Mouse (Mus musculus): Measurements from ENCODE around the gene Slc9a9. TPM values are rescaled to one million over a fixed set of nuclear protein-coding genes. Genes with fewer than 3 reads are reported as not detected.
A peak's percentile ranks its signal among the peaks of the same experiment; 100 is the strongest.
"Not testable (repeated sequence)": the region's sequence is repeated elsewhere in the genome, so short reads cannot be mapped to it uniquely, and the experiment has no call there.

Gene Slc9a9
- polyA plus RNA-seq (2015; fragmentation: Nextera tagmentation; extraction: Ambion mirVana): 2.7 and 3.2 TPM in 2 replicates

GRCm38 (mm10) chr9:94669791-94670577 lies at the start of gene Slc9a9:
Slc9a9 (plus strand) TSS chr9:94669909.
- ATAC-seq (ENCODE audit: low read depth): peak; percentile 66
- Histone ChIP-seq H3K27me3 (ENCODE audit: control insufficient read depth, insufficient read depth, low read depth, low read length) (no peaks in the 10 kb centered on the region), H3K9me3 (replicated peaks; ENCODE audit: control insufficient read depth, low read length) (no peaks in the 10 kb centered on the region), H3K4me1 (ENCODE audit: control insufficient read depth, low read depth, low read length) (peaks cover 3% of the 10 kb centered on the region; the same call in 1 of the 2 replicates), H3K27ac (ENCODE audit: low read length) (0 out of 2 replicates have a peak within 1 kb of the TSS, but pooled peaks have one; percentile 17), H3K36me3 (ENCODE audit: control insufficient read depth, insufficient read depth) (no peaks in the 10 kb centered on the region), H3K4me3 (ENCODE audit: low read depth, low read length) (peak within 1 kb of the TSS; percentile 60), H3K9ac (ENCODE audit: low read depth, low read length) (peak within 1 kb of the TSS; percentile 58), H3K4me2 (ENCODE audit: low read depth, low read length) (peak within 1 kb of the TSS; percentile 67)
- 3% methylated on average over 23 of the region's 23 CpGs for WGBS (ENCODE audit: insufficient replicate concordance)

GRCm38 (mm10) chr9:94620342-94620741 lies 49.4 kb upstream of the Slc9a9 start:
- Histone ChIP-seq H3K27ac (ENCODE audit: low read length) (no peak overlapping the region), H3K9me3 (replicated peaks; ENCODE audit: control insufficient read depth, low read length) (no peaks in the 10 kb centered on the region), H3K36me3 (ENCODE audit: control insufficient read depth, insufficient read depth) (no peaks in the 10 kb centered on the region), H3K4me2 (ENCODE audit: low read depth, low read length) (no peak overlapping the region), H3K27me3 (ENCODE audit: control insufficient read depth, insufficient read depth, low read depth, low read length) (no peaks in the 10 kb centered on the region), H3K4me1 (ENCODE audit: control insufficient read depth, low read depth, low read length) (no peaks in the 10 kb centered on the region), H3K9ac (ENCODE audit: low read depth, low read length) (no peak overlapping the region), H3K4me3 (ENCODE audit: low read depth, low read length) (no peak overlapping the region)
- 69% methylated on average over 6 of the region's 6 CpGs for WGBS (ENCODE audit: insufficient replicate concordance)
- ATAC-seq (ENCODE audit: low read depth): no peak

GRCm38 (mm10) chr9:94620846-94621245 lies 48.9 kb upstream of the Slc9a9 start:
- H3K9ac ChIP-seq (ENCODE audit: low read depth, low read length): no peak overlapping the region
- H3K36me3 ChIP-seq (ENCODE audit: control insufficient read depth, insufficient read depth): no peaks in the 10 kb centered on the region
- no peaks in the 10 kb centered on the region for H3K27me3 ChIP-seq (ENCODE audit: control insufficient read depth, insufficient read depth, low read depth, low read length)
- no peak overlapping the region for H3K27ac ChIP-seq (ENCODE audit: low read length)
- WGBS (ENCODE audit: insufficient replicate concordance): 60% methylated on average over 10 of the region's 10 CpGs
- H3K9me3 ChIP-seq (replicated peaks; ENCODE audit: control insufficient read depth, low read length): no peaks in the 10 kb centered on the region
- no peaks in the 10 kb centered on the region for H3K4me1 ChIP-seq (ENCODE audit: control insufficient read depth, low read depth, low read length)
- H3K4me2 ChIP-seq (ENCODE audit: low read depth, low read length): no peak overlapping the region
- ATAC-seq (ENCODE audit: low read depth): no peak
- H3K4me3 ChIP-seq (ENCODE audit: low read depth, low read length): no peak overlapping the region

- H3K27me3 ChIP-seq (ENCODE audit: control insufficient read depth, insufficient read depth, low read depth, low read length): no peaks in the 10 kb centered on the region
- ATAC-seq (ENCODE audit: low read depth): no peak
- H3K4me2 ChIP-seq (ENCODE audit: low read depth, low read length): no peak overlapping the region
- no peaks in the 10 kb centered on the region for H3K36me3 ChIP-seq (ENCODE audit: control insufficient read depth, insufficient read depth)
- no peak overlapping the region for H3K9ac ChIP-seq (ENCODE audit: low read depth, low read length)
- H3K9me3 ChIP-seq (replicated peaks; ENCODE audit: control insufficient read depth, low read length): no peaks in the 10 kb centered on the region
- H3K27ac ChIP-seq (ENCODE audit: low read length): no peak overlapping the region
- no peak overlapping the region for H3K4me3 ChIP-seq (ENCODE audit: low read depth, low read length)
- no peaks in the 10 kb centered on the region for H3K4me1 ChIP-seq (ENCODE audit: control insufficient read depth, low read depth, low read length)
- 30% methylated on average over 2 of the region's 2 CpGs for WGBS (ENCODE audit: insufficient replicate concordance)
These were observed 47.8 kb upstream of the Slc9a9 start for GRCm38 (mm10) chr9:94621902-94622301.

GRCm38 (mm10) chr9:94626737-94627136 lies 43.0 kb upstream of the Slc9a9 start:
- ATAC-seq (ENCODE audit: low read depth): no peak
- no peak overlapping the region for H3K27ac ChIP-seq (ENCODE audit: low read length)
- H3K4me2 ChIP-seq (ENCODE audit: low read depth, low read length): no peak overlapping the region
- no peaks in the 10 kb centered on the region for H3K4me1 ChIP-seq (ENCODE audit: control insufficient read depth, low read depth, low read length)
- H3K9ac ChIP-seq (ENCODE audit: low read depth, low read length): no peak overlapping the region
- H3K36me3 ChIP-seq (ENCODE audit: control insufficient read depth, insufficient read depth): no peaks in the 10 kb centered on the region
- H3K27me3 ChIP-seq (ENCODE audit: control insufficient read depth, insufficient read depth, low read depth, low read length): no peaks in the 10 kb centered on the region
- H3K4me3 ChIP-seq (ENCODE audit: low read depth, low read length): no peak overlapping the region
- no peaks in the 10 kb centered on the region for H3K9me3 ChIP-seq (replicated peaks; ENCODE audit: control insufficient read depth, low read length)
- WGBS (ENCODE audit: insufficient replicate concordance): 58% methylated on average over 3 of the region's 3 CpGs

GRCm38 (mm10) chr9:94628948-94629347 lies 40.8 kb upstream of the Slc9a9 start:
- Histone ChIP-seq H3K4me3 (ENCODE audit: low read depth, low read length) (no peak overlapping the region), H3K27ac (ENCODE audit: low read length) (no peak overlapping the region), H3K4me2 (ENCODE audit: low read depth, low read length) (no peak overlapping the region), H3K27me3 (ENCODE audit: control insufficient read depth, insufficient read depth, low read depth, low read length) (no peaks in the 10 kb centered on the region), H3K9me3 (replicated peaks; ENCODE audit: control insufficient read depth, low read length) (no peaks in the 10 kb centered on the region), H3K36me3 (ENCODE audit: control insufficient read depth, insufficient read depth) (no peaks in the 10 kb centered on the region), H3K4me1 (ENCODE audit: control insufficient read depth, low read depth, low read length) (no peaks in the 10 kb centered on the region), H3K9ac (ENCODE audit: low read depth, low read length) (no peak overlapping the region)
- WGBS (ENCODE audit: insufficient replicate concordance): 57% methylated on average over 3 of the region's 3 CpGs
- ATAC-seq (ENCODE audit: low read depth): no peak

GRCm38 (mm10) chr9:94634275-94634674 lies 35.4 kb upstream of the Slc9a9 start:
- H3K4me2 ChIP-seq (ENCODE audit: low read depth, low read length); H3K9ac ChIP-seq (ENCODE audit: low read depth, low read length); H3K4me1 ChIP-seq (ENCODE audit: control insufficient read depth, low read depth, low read length); H3K36me3 ChIP-seq (ENCODE audit: control insufficient read depth, insufficient read depth); H3K27me3 ChIP-seq (ENCODE audit: control insufficient read depth, insufficient read depth, low read depth, low read length); ATAC-seq (ENCODE audit: low read depth); H3K9me3 ChIP-seq (replicated peaks; ENCODE audit: control insufficient read depth, low read length); H3K4me3 ChIP-seq (ENCODE audit: low read depth, low read length); H3K27ac ChIP-seq (ENCODE audit: low read length): not testable (repeated sequence)
- 85% methylated on average over 4 of the region's 4 CpGs for WGBS (ENCODE audit: insufficient replicate concordance)

GRCm38 (mm10) chr9:94645631-94646030 lies 24.1 kb upstream of the Slc9a9 start:
- Histone ChIP-seq H3K4me1 (ENCODE audit: control insufficient read depth, low read depth, low read length) (no peaks in the 10 kb centered on the region), H3K4me2 (ENCODE audit: low read depth, low read length) (no peak overlapping the region), H3K9ac (ENCODE audit: low read depth, low read length) (no peak overlapping the region), H3K27ac (ENCODE audit: low read length) (no peak overlapping the region), H3K27me3 (ENCODE audit: control insufficient read depth, insufficient read depth, low read depth, low read length) (no peaks in the 10 kb centered on the region), H3K9me3 (replicated peaks; ENCODE audit: control insufficient read depth, low read length) (no peaks in the 10 kb centered on the region), H3K36me3 (ENCODE audit: control insufficient read depth, insufficient read depth) (no peaks in the 10 kb centered on the region), H3K4me3 (ENCODE audit: low read depth, low read length) (no peak overlapping the region)
- WGBS (ENCODE audit: insufficient replicate concordance): 11% methylated on average over 6 of the region's 6 CpGs
- ATAC-seq (ENCODE audit: low read depth): peak; percentile 43

- no peak for ATAC-seq (ENCODE audit: low read depth)
- Histone ChIP-seq H3K4me2 (ENCODE audit: low read depth, low read length) (no peak overlapping the region), H3K27ac (ENCODE audit: low read length) (no peak overlapping the region), H3K4me3 (ENCODE audit: low read depth, low read length) (no peak overlapping the region), H3K9me3 (replicated peaks; ENCODE audit: control insufficient read depth, low read length) (no peaks in the 10 kb centered on the region), H3K4me1 (ENCODE audit: control insufficient read depth, low read depth, low read length) (no peaks in the 10 kb centered on the region), H3K9ac (ENCODE audit: low read depth, low read length) (no peak overlapping the region), H3K27me3 (ENCODE audit: control insufficient read depth, insufficient read depth, low read depth, low read length) (no peaks in the 10 kb centered on the region), H3K36me3 (ENCODE audit: control insufficient read depth, insufficient read depth) (no peaks in the 10 kb centered on the region)
- 39% methylated on average over 4 of the region's 4 CpGs for WGBS (ENCODE audit: insufficient replicate concordance)
These were observed 22.3 kb upstream of the Slc9a9 start for GRCm38 (mm10) chr9:94647425-94647824.

Measured in liver, embryonic 16.5 days (tissue).